Mouse (Mus musculus): Measurements from ENCODE around the gene Asb10. TPM values are rescaled to one million over a fixed set of nuclear protein-coding genes. Genes with fewer than 3 reads are reported as not detected.

The Asb10 gene
- 0.21 and 0.25 TPM in 2 replicates for polyA plus RNA-seq (2015; fragmentation: Nextera tagmentation; extraction: Ambion mirVana)

- H3K4me2 ChIP-seq (replicated peaks; ENCODE audit: low read depth), result peak within 1 kb of the TSS; percentile 44
- no peak for TF ChIP-seq EP300 (optimal IDR thresholded peaks at IDR 0.05)
- TF ChIP-seq CTCF (IDR thresholded peaks at IDR 0.05; ENCODE audit: low read depth), result no peak
- 27% methylated on average over 13 of the region's 14 CpGs for WGBS
- no peaks in the 10 kb centered on the region for H3K36me3 ChIP-seq (ENCODE audit: control insufficient read depth, insufficient read depth, low read length)
- no peaks in the 10 kb centered on the region for H3K9me3 ChIP-seq (ENCODE audit: control insufficient read depth, low read length)
- ATAC-seq (ENCODE audit: low FRiP score, low TSS enrichment) (peak; percentile 57), DNase-seq (ENCODE audit: low spot score) (peak; percentile 64)
- H3K27me3 ChIP-seq (ENCODE audit: control insufficient read depth, insufficient read depth, low read length), result no peaks in the 10 kb centered on the region
- peak within 1 kb of the TSS; percentile 10; the same call in 1 of the 2 replicates for H3K4me3 ChIP-seq (ENCODE audit: low read depth, low read length)
- no peak within 1 kb of the TSS for H3K27ac ChIP-seq (replicated peaks)
- 0 out of 2 replicates have a peak within 1 kb of the TSS, but pooled peaks have one; percentile 13 for H3K9ac ChIP-seq (ENCODE audit: low read length)
- peaks cover 5% of the 10 kb centered on the region; the same call in 1 of the 2 replicates for H3K4me1 ChIP-seq (replicated peaks; ENCODE audit: control insufficient read depth, insufficient read depth)
These were observed at the start of gene Asb10 for GRCm38 (mm10) chr5:24540387-24541143. TSS of gene Asb10 (minus strand) at chr5:24540978.

GRCm38 (mm10) chr5:24589511-24590500 lies 49.0 kb upstream of the Asb10 start:
- Histone ChIP-seq H3K4me2 (replicated peaks; ENCODE audit: low read depth) (no peak overlapping the region), H3K36me3 (ENCODE audit: control insufficient read depth, insufficient read depth, low read length) (peaks cover 12% of the 10 kb centered on the region; the same call in 1 of the 2 replicates), H3K9ac (ENCODE audit: low read length) (no peak overlapping the region), H3K9me3 (ENCODE audit: control insufficient read depth, low read length) (no peaks in the 10 kb centered on the region), H3K4me1 (replicated peaks; ENCODE audit: control insufficient read depth, insufficient read depth) (0 out of 2 replicates have a peak, but pooled peaks cover 2% of the 10 kb centered on the region), H3K27ac (replicated peaks) (no peak overlapping the region), H3K27me3 (ENCODE audit: control insufficient read depth, insufficient read depth, low read length) (no peaks in the 10 kb centered on the region), H3K4me3 (ENCODE audit: low read depth, low read length) (no peak overlapping the region)
- no peak for ATAC-seq (ENCODE audit: low FRiP score, low TSS enrichment)
- whole genome bisulfite sequencing, result 90% methylated on average over 20 of the region's 20 CpGs
- DNase-seq (ENCODE audit: low spot score), result no peak
- TF ChIP-seq EP300 (optimal IDR thresholded peaks at IDR 0.05), result no peak
- TF ChIP-seq CTCF (IDR thresholded peaks at IDR 0.05; ENCODE audit: low read depth), result no peak

GRCm38 (mm10) chr5:24587200-24587577 lies 46.4 kb upstream of the Asb10 start:
- Histone ChIP-seq H3K36me3 (ENCODE audit: control insufficient read depth, insufficient read depth, low read length) (peaks cover 5% of the 10 kb centered on the region; the same call in 1 of the 2 replicates), H3K4me2 (replicated peaks; ENCODE audit: low read depth) (peak overlapping the region; percentile 86), H3K4me1 (replicated peaks; ENCODE audit: control insufficient read depth, insufficient read depth) (0 out of 2 replicates have a peak, but pooled peaks cover 2% of the 10 kb centered on the region), H3K4me3 (ENCODE audit: low read depth, low read length) (peak overlapping the region; percentile 73), H3K9me3 (ENCODE audit: control insufficient read depth, low read length) (no peaks in the 10 kb centered on the region), H3K27me3 (ENCODE audit: control insufficient read depth, insufficient read depth, low read length) (no peaks in the 10 kb centered on the region), H3K9ac (ENCODE audit: low read length) (peak overlapping the region; percentile 78), H3K27ac (replicated peaks) (peak overlapping the region; percentile 26; the same call in 1 of the 2 replicates)
- 17% methylated on average over 4 of the region's 4 CpGs for WGBS
- TF ChIP-seq EP300 (optimal IDR thresholded peaks at IDR 0.05), result no peak
- no peak for TF ChIP-seq CTCF (IDR thresholded peaks at IDR 0.05; ENCODE audit: low read depth)
- DNase-seq (ENCODE audit: low spot score), result no peak
- no peak for ATAC-seq (ENCODE audit: low FRiP score, low TSS enrichment)

GRCm38 (mm10) chr5:24586547-24587199 lies 45.9 kb upstream of the Asb10 start, which contains the start of gene Chpf2:
TSS of gene Chpf2 (plus strand) at chr5:24586741.
- H3K27me3 ChIP-seq (ENCODE audit: control insufficient read depth, insufficient read depth, low read length), result no peaks in the 10 kb centered on the region
- H3K4me3 ChIP-seq (ENCODE audit: low read depth, low read length), result peak within 1 kb of the TSS; percentile 73
- no peak for TF ChIP-seq CTCF (IDR thresholded peaks at IDR 0.05; ENCODE audit: low read depth)
- TF ChIP-seq EP300 (optimal IDR thresholded peaks at IDR 0.05), result no peak
- peak; percentile 88 for DNase-seq (ENCODE audit: low spot score)
- WGBS, result under 1% methylated on average over 43 of the region's 43 CpGs
- peak within 1 kb of the TSS; percentile 26; the same call in 1 of the 2 replicates for H3K27ac ChIP-seq (replicated peaks)
- peaks cover under 1% of the 10 kb centered on the region; the same call in 1 of the 2 replicates for H3K36me3 ChIP-seq (ENCODE audit: control insufficient read depth, insufficient read depth, low read length)
- H3K9me3 ChIP-seq (ENCODE audit: control insufficient read depth, low read length), result no peaks in the 10 kb centered on the region
- peak within 1 kb of the TSS; percentile 86 for H3K4me2 ChIP-seq (replicated peaks; ENCODE audit: low read depth)
- ATAC-seq (ENCODE audit: low FRiP score, low TSS enrichment), result peak; percentile 79
- H3K9ac ChIP-seq (ENCODE audit: low read length), result peak within 1 kb of the TSS; percentile 78
- 0 out of 2 replicates have a peak, but pooled peaks cover 2% of the 10 kb centered on the region for H3K4me1 ChIP-seq (replicated peaks; ENCODE audit: control insufficient read depth, insufficient read depth)

GRCm38 (mm10) chr5:24586106-24586505 lies 45.3 kb upstream of the Asb10 start:
- no peaks in the 10 kb centered on the region for H3K9me3 ChIP-seq (ENCODE audit: control insufficient read depth, low read length)
- H3K4me2 ChIP-seq (replicated peaks; ENCODE audit: low read depth), result peak overlapping the region; percentile 86
- TF ChIP-seq CTCF (IDR thresholded peaks at IDR 0.05; ENCODE audit: low read depth) (no peak), EP300 (optimal IDR thresholded peaks at IDR 0.05) (no peak)
- H3K4me1 ChIP-seq (replicated peaks; ENCODE audit: control insufficient read depth, insufficient read depth), result 0 out of 2 replicates have a peak, but pooled peaks cover 2% of the 10 kb centered on the region
- H3K4me3 ChIP-seq (ENCODE audit: low read depth, low read length), result peak overlapping the region; percentile 73
- no peak overlapping the region for H3K27ac ChIP-seq (replicated peaks)
- H3K27me3 ChIP-seq (ENCODE audit: control insufficient read depth, insufficient read depth, low read length), result no peaks in the 10 kb centered on the region
- 9% methylated on average over 8 of the region's 8 CpGs for WGBS
- ATAC-seq (ENCODE audit: low FRiP score, low TSS enrichment), result no peak; the same call in 1 of the 2 replicates
- peak overlapping the region; percentile 78 for H3K9ac ChIP-seq (ENCODE audit: low read length)
- no peaks in the 10 kb centered on the region; the same call in 1 of the 2 replicates for H3K36me3 ChIP-seq (ENCODE audit: control insufficient read depth, insufficient read depth, low read length)
- DNase-seq (ENCODE audit: low spot score), result no peak
